ENCODE assay signal across 8 mouse cellular contexts in genomic region chr9:21601722-21602399, GRCm38 (mm10). TPM values are rescaled to one million over a fixed set of nuclear protein-coding genes. Genes with fewer than 3 reads are reported as not detected.
DNase-seq lines count a peak whose midpoint lies in the region; ATAC-seq lines count a peak whose summit lies in the region.

No protein-coding gene starts in this region.

- H3K36me3 ChIP-seq in forebrain, embryonic 13.5 days (ENCODE audit: poor library complexity, severe bottlenecking) = no peaks in the 10 kb centered on the region; the same call in 1 of the 2 replicates
- 0 out of 2 replicates have a peak, but pooled peaks cover 2% of the 10 kb centered on the region for H3K36me3 ChIP-seq in hindbrain, embryonic 13.5 days

- no peak overlapping the region for H3K9ac ChIP-seq in forebrain, embryonic 13.5 days
- no peak overlapping the region for H3K9ac ChIP-seq in hindbrain, embryonic 13.5 days

- DNase-seq in Muller cell, postnatal 12 days (ENCODE audit: inconsistent ontology term) = peak; percentile 45
- DNase-seq in c-Kit-positive CD71-negative TER-119-negative erythroid progenitor cells, embryonic 14.5 days (ENCODE audit: low read depth) = peak; percentile 75
- peak; percentile 72 to 75 for DNase-seq in layer of hippocampus, postnatal 10 days (ENCODE audit: low spot score in 2 of 2)
- peak; percentile 80 for DNase-seq in lung, postnatal 25 days (ENCODE audit: low spot score)
- DNase-seq in retina, postnatal 7 days (ENCODE audit: low read depth, low spot score) = peak; percentile 68
- DNase-seq in yolk sac, embryonic 10.5 days (ENCODE audit: low spot score) = peak; percentile 62

- H3K9me3 ChIP-seq in forebrain, embryonic 13.5 days (replicated peaks) = no peaks in the 10 kb centered on the region
- H3K9me3 ChIP-seq in hindbrain, embryonic 13.5 days = no peaks in the 10 kb centered on the region

- H3K27me3 ChIP-seq in forebrain, embryonic 13.5 days = no peaks in the 10 kb centered on the region
- H3K27me3 ChIP-seq in hindbrain, embryonic 13.5 days = no peaks in the 10 kb centered on the region

- no peak overlapping the region for H3K27ac ChIP-seq in forebrain, embryonic 13.5 days
- no peak overlapping the region for H3K27ac ChIP-seq in hindbrain, embryonic 13.5 days

- WGBS in forebrain, embryonic 13.5 days = 51% methylated on average over 10 of the region's 10 CpGs
- 51% methylated on average over 10 of the region's 10 CpGs for WGBS in hindbrain, embryonic 13.5 days

- no peak overlapping the region for H3K4me3 ChIP-seq in forebrain, embryonic 13.5 days
- H3K4me3 ChIP-seq in hindbrain, embryonic 13.5 days = no peak overlapping the region

- ATAC-seq in forebrain, embryonic 13.5 days = peak; percentile 66
- ATAC-seq in hindbrain, embryonic 13.5 days (ENCODE audit: low FRiP score) = 0 out of 2 replicates have a peak, but pooled peaks have one; percentile 77

- no peak overlapping the region for H3K4me2 ChIP-seq in forebrain, embryonic 13.5 days
- no peak overlapping the region for H3K4me2 ChIP-seq in hindbrain, embryonic 13.5 days

- no peaks in the 10 kb centered on the region for H3K4me1 ChIP-seq in forebrain, embryonic 13.5 days
- no peaks in the 10 kb centered on the region for H3K4me1 ChIP-seq in hindbrain, embryonic 13.5 days (replicated peaks)

RNA-seq across cellular contexts. Expression of gene Yipf2, which starts 9.2 kb away (rescaled TPM):
- polyA plus RNA-seq in forebrain, embryonic 13.5 days (2015; fragmentation: Nextera tagmentation; extraction: Ambion mirVana) = 20.6 and 23.0 TPM in 2 replicates
- polyA plus RNA-seq in hindbrain, embryonic 13.5 days (2015; fragmentation: Nextera tagmentation; extraction: Ambion mirVana) = 25.7 and 27.7 TPM in 2 replicates
- total RNA-seq in layer of hippocampus, postnatal 10 days (2021) = 10 to 100 TPM; 11.3 to 12.3 TPM

RNA-seq across cellular contexts. Expression of gene Timm29, which starts 9.3 kb away (rescaled TPM):
- polyA plus RNA-seq in forebrain, embryonic 13.5 days (2015; fragmentation: Nextera tagmentation; extraction: Ambion mirVana) = 44.3 and 46.7 TPM in 2 replicates
- 53.5 and 55.0 TPM in 2 replicates for polyA plus RNA-seq in hindbrain, embryonic 13.5 days (2015; fragmentation: Nextera tagmentation; extraction: Ambion mirVana)
- total RNA-seq in layer of hippocampus, postnatal 10 days (2021) = 10 to 100 TPM; 53.7 to 54.6 TPM

RNA-seq across cellular contexts. Expression of gene Smarca4, which starts 14.1 kb away (rescaled TPM):
- 159 and 174 TPM in 2 replicates for polyA plus RNA-seq in forebrain, embryonic 13.5 days (2015; fragmentation: Nextera tagmentation; extraction: Ambion mirVana)
- 156 and 158 TPM in 2 replicates for polyA plus RNA-seq in hindbrain, embryonic 13.5 days (2015; fragmentation: Nextera tagmentation; extraction: Ambion mirVana)
- total RNA-seq in layer of hippocampus, postnatal 10 days (2021) = 100 to 1,000 TPM; 122 to 123 TPM

RNA-seq across cellular contexts. Expression of gene Carm1, which starts 55.2 kb away (rescaled TPM):
- polyA plus RNA-seq in forebrain, embryonic 13.5 days (2015; fragmentation: Nextera tagmentation; extraction: Ambion mirVana) = 28.5 and 29.9 TPM in 2 replicates
- polyA plus RNA-seq in hindbrain, embryonic 13.5 days (2015; fragmentation: Nextera tagmentation; extraction: Ambion mirVana) = 29.4 and 29.9 TPM in 2 replicates
- total RNA-seq in layer of hippocampus, postnatal 10 days (2021) = 10 to 100 TPM; 75.7 to 84.3 TPM
